Mouse (Mus musculus) megakaryocyte, embryonic 14.5 days (primary cell): ENCODE data around the gene Tmed8.

Source experiments
- FLI1 ChIP-seq: IDR thresholded peaks from 2 replicates; pipeline ENCODE4 v1.6.1; 2012; ENCODE audit warnings: low read length, inconsistent platforms, mixed read lengths
- GATA1 ChIP-seq: IDR thresholded peaks from 3 replicates; pipeline ENCODE4 v1.6.1; 2012; ENCODE audit warnings: mixed read lengths, low read length, inconsistent platforms, borderline replicate concordance

DNA sequence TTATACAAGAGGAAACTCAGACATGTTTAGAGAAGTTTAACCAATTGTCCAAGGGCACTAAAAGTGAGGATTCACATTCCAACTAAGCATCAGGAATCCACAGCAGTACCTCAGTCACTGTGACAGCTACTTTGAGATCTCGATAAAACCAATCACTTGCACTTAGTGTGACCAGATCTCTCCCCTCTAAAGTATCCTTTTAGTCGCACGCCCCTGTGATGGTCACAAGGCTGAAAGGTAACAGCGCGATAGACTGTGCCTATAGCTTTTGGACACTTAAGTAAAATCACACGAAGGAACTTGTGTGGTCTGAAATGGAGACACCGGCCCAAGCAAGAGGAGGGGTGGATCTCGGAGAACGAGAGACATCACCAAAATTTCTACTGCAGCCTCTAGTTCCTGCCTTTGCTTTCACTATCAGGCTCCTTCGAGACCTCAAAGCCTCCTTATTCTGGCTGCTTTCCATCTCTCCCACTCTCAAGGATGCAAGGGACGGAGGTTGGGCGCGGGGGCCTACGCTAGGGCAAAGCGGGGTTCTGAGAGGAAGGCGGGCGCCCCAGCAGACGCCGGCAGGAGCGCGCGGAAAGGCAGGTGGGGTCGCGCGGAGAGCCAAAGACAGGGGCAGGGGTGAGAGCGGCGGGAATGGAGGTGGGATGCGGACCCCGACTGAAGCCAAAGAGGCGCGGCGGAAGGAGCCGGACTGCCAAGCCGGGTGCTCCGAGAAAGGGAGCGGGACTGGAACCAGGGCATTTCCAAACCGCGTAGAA is 865 bp downstream of the Tmed8 start, which contains the start of gene Samd15:
- no peak for TF ChIP-seq GATA1
- TF ChIP-seq FLI1: no peak
